Mouse (Mus musculus) ZHBTc4 (cell line): Measurements from ENCODE around the gene Lrp1.
A peak's percentile ranks its signal among the peaks of the same experiment; 100 is the strongest.

Experiments used
- DNase-seq: peaks from one replicate; pipeline ENCODE4 v3.0.0-alpha.2; 2011; ENCODE audit warnings: low read depth, low spot score

Lrp1 gene

DNA sequence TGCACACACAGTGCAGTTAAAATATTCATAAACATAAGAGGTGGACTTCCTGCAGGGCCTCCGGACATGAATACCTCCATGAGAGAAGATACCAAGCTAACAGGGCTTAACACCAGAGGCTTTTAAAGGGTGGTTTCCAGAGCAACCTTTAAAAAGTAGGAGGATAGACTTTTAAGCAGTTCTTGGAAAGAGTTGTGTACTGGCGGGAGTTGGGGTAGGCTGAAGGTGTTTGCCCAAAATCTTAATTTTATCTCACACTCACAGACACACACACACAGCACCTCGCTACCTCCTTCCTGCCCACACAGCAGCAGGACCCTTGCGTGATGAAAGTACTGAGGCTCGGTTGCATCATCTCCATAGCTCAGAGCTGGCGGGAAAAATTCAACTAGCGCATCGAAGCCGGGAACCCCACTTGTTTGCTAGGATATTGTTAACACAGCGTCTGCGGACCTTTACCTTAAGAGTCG is 99.3 kb downstream of the Lrp1 start:
- DNase-seq, result no peak

DNA sequence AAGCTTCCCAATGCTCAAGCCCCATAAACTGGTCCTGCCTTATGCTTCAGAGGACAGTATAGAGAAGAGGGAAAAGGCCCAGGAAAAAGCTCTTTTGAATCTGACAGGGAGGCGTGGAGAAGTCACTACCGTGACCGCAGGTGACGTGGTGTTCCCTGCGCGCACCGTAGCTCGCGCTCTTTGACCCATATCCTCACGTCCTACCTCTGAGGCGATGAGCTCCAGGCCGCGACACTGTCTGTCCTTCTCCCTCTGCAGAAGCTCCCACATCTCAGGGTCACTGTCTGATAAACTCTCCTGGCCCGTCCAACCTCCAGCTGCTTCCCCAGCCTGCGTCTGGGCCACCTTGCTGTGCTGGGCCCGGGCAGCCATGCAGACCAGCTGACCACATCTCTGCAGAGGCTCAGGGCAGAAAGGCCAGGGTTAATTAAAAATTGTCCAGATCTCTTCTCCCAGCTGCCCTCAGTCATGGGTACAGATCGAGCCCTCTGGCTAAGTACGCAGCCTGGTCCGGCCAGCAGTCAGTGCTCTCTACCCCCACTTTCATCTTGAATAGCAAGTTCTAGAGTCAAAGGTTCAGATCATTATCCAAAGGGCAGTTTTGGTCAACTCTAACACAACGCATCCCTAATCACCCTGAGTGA is 100.1 kb downstream of the Lrp1 start:
- no peak for DNase-seq

DNA sequence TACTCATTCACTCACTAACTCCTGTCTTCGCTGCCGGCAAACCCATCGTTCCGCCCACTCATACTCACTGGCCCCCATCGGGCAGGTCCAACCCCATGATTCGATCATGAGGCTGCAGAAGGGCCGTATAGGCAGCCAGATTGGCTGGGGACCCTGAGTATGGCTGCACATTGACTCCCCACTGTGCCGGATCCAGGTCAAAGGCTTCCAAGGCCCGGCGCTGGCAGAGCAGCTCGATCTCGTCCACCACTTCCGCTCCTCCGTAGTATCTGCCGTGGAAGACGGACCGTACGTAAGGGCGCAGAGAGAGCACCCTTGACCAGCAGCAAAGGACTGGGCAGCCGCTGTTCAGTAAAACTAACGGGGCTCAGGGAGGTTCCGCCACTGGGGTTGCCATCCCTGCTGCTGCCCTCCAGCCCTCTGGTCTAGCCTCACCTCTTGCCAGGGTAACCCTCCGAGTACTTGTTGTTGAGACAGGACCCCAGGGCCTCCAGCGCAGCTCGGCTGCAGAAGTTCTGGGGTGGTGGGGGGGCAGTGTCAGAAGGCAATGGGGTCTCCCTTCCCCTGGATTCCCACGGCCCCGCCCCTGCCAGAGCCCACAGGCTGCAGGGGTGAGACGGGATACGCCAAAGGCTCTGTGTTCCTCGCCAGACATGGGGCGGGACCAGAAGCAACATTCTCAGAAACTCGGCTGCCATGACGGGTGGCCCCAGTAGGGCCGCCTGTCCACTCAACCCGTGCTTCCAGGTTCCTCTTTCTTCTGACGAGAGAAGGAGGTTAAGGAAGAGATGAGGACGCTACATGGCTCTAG is 100.8 kb downstream of the Lrp1 start:
- DNase-seq, result peak; percentile 55

DNA sequence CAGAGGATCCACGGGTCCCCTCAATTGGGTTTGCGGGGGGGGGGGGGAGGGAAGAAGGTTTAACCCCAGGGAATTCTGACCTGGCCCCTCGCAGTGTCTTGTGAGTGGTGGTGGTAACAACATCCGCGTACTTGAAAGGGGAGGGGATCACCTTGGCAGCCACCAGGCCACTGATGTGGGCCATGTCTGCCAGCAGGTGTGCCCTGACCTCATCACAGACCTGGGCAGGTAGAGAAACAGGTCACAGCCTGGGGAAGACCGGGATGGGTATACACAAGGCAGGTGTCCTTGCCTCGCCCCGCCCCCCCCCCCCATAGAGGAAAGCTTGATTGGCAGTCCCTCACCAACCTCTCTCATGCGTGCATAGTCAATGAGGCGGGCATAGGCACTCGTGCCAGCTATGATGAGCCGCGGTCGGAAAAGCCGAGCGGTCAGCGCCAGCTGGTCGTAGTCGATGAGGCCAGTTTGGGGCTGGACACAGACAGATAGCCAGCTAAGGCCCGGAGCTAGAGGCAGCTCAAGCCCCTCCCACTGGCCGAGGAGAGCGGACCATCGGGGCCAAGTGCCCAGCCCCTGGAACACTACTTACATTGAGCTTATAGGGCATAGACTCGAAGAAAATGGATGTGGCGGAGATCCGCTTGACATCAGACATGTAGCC is 101.8 kb downstream of the Lrp1 start:
- no peak for DNase-seq

DNA sequence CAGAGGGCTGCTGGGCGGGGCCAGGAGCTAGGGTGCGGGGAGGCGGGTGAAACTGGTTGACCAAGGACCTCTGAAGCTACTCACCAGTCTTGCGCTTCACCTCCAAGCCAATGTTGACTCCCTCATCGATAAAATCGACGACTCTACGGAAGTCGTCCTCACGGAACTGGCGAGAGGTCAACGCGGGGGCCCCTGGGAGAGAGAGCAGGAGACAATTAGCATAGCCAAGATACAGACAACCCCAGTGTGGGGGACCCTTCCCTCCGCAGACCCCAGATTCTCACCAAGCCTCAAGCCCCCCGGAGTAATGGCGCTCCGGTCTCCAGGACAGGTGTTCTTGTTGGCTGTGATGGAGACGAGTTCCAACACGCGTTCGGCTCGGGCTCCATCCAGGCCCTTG is 103.0 kb downstream of the Lrp1 start:
- DNase-seq, result peak; percentile 46

GRCm38 (mm10) chr10:127516576-127517260 is 104.2 kb downstream of the Lrp1 start:
- DNase-seq, result peak; percentile 65

DNA sequence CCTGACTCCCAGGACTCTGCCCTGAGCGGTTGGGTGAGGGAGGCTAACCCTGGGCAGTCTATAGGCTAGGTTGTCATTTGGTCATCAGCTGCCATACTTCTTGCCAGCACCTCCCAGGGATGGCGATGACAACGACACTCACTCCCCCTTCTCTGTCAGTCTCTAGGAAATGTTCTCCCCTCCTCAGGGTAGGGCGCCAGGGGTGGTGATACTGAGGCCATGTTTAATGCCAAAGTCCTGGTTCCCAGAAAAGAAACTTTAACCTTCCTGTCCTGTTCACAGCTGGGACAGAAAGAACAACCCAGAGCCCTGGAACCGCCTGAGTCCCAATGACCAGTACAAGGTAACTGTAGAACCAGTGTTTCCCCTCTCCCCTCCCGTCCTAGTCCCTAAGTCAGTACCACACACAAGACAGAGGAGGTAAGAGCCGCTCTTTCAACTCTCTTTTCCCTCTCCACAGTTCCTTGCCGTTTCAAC is 104.9 kb downstream of the Lrp1 start:
- DNase-seq, result no peak

GRCm38 (mm10) chr10:127515271-127515982 is 105.5 kb downstream of the Lrp1 start:
- no peak for DNase-seq

GRCm38 (mm10) chr10:127514764-127515163 is 106.2 kb downstream of the Lrp1 start, which contains the start of gene Ndufa4l2:
Gene Ndufa4l2, plus strand, starts transcription at chr10:127514967.
- DNase-seq, result peak; percentile 69

- no peak for DNase-seq
Measured at GRCm38 (mm10) chr10:127514111-127514698, 106.7 kb downstream of the Lrp1 start.

- no peak for DNase-seq
Measured at GRCm38 (mm10) chr10:127513501-127514091, 107.4 kb downstream of the Lrp1 start.

DNA sequence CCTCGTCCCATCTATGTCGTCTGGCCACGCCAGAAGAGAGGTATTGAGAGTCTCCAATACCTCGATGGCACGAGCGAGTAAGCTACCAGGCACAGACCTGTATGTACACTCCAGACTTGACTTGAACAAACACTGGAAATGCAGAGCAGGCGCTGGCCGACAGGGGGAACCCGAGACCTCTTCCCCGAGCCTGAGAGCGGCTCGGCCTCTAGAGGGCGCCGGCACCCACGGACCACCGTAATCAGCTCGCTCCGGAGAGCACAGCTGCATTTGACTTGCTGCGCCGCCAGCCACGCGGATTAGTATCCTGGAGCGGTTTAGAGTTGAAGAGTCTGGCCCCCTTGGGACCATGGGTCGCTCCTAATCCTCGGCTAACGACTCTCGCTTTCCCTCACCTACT is 108.1 kb downstream of the Lrp1 start:
- peak; percentile 96 for DNase-seq

- no peak for DNase-seq
Measured at GRCm38 (mm10) chr10:127512307-127512666, 108.7 kb downstream of the Lrp1 start.

DNA sequence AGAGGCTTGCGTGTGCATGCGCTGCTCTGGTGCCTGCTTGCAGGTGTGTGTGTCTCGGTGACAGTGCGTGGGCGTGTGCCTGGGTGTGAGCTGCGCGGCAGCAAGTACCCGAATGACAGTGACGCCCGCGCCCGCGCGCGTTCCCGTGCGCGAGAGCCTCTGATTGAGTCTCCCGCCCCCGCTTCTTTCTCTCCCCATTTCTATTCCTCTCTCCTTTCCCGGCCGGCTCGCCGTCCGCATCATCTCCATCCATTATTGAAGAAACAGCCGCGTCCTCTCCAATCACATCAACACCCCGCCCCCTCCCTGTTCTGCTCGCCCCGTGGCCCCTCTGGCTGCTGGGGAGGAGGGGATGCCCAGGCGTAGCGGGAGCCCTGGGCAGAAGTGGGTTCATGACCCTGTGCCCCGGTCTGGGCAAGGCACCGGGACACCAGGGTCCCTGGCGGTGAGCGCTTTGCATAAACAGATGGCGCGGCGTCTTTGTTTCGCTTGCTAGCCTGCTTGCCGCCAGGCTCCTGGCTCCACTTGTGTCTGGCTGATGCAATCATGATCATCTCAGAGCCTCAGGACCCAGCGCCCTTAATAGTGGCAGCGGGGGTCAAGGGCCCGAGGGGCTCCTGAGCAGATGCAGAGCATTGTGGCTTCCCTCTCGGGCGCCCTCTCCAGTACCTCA is 109.2 kb downstream of the Lrp1 start:
- peak; percentile 70 for DNase-seq

- peak; percentile 60 for DNase-seq
Measured at GRCm38 (mm10) chr10:127510895-127511617, 109.9 kb downstream of the Lrp1 start.

GRCm38 (mm10) chr10:127509837-127510701 is 110.9 kb downstream of the Lrp1 start:
- peak; percentile 25 for DNase-seq

DNA sequence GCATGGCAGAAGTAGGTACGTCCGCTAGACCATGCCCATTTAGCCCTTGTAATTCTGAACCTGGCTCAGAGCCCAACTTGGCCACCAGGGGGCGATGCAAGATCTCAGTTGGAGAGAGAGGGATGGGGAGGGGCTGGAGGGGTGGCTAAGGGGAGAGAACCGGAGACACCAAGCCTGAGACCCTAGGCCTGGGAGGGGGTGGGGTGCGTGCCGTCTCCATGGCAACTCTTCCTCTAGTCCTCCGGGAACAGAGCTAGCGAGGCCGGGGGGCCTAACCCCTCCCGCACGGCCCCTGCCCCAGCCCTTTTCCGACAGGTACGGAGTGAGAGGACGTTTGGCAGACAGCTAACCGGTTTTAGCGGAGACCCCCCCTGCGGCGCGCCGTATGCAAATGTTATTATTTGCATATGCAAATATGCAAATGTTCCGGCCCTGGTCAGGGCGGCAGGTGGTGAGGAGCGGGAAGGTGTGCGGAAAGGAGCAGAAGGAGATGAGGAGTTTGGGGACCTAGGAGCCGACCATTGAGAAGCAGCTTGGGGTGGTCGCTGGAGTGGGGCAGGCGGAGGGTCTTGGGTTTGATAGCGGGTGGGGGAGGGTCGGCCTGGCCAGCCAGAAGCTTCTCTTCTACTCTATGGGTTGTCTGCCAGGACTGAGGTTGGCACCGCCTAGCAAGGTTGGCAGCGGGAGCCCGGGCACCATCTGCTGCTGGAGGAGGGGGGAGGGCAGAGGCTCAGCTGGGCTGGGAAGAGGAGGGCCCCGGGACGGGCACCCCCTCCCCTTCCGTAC is 111.7 kb downstream of the Lrp1 start:
- DNase-seq, result peak; percentile 98
